Mouse (Mus musculus) layer of hippocampus, adult 9-10 months (tissue): ENCODE data around the gene Arih1.
"Not testable (repeated sequence)": the region's sequence is repeated elsewhere in the genome, so short reads cannot be mapped to it uniquely, and the experiment has no call there.

Source experiments
- DNase-seq: peaks from one replicate; pipeline ENCODE4 v3.0.0; 2022; ENCODE audit warnings: low spot score

The Arih1 gene

DNA sequence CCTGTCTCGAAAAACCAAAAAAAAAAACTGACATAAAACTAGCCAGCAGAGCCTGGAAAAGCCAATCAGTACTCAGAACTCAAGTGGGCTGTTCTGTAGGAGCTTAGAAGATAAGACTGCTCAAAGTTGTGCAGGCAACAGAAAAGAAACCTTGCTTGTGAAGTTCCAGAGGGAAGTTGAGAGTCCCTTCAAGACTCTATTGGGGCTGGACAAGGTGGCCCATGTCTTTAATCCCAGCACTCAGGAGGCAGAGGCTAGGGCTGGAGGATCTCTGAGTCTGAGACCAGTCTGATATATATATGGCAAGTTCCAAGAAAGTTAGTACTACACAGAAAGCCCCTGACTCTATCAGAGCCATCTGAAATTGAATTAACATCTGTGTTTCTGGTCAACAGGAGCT, 28.0 kb downstream of the Arih1 start:
- DNase-seq, result no peak

DNA sequence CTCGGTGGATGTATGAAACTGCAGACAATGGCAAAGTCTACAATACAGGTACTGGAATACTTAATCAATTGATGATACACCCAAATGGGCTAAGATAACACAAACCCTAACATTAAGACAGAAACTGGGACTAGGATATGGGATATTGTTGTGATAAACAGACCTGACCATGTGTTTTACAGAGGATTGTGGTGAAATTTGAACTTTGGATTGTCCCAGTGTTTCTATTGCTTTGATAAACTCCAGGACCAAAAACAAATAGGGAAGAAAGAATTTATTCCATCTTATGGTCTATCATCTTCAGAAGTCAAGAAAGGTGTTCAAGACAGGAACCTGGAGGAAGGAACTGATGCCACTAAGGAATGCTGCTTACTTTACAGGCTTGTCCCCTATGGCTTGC, 28.7 kb downstream of the Arih1 start:
- DNase-seq, result no peak

DNA sequence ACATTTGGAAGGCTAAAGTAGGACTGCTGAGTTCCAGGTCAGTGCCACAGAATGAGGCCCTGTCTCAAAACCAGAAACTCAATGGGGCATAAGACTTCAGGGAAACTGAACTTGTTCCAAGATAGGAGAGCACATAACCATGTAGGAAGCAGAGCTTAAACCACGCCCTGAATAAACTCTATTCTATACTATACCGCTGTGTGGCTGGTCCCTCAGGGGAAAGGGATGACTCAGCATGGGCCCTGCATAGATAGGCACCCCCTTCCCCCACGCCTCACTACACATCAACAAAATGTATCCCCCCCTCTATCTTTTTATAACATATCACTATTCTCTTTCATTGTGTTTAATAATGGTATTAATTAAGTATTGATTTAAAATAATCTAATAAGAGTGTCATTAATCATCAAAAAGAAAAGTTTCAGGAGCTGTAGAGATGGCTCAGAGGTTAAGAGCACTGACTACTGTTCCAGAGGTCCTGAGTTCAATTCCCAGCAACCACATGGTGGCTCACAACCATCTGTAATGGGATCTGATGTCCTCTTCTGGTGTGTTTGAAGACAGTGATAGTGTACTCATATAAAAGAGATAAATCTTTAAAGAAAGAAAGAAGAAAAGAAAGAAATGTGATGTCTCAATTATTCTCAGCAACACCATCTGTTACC, 30.9 kb downstream of the Arih1 start:
- DNase-seq, result no peak

DNA sequence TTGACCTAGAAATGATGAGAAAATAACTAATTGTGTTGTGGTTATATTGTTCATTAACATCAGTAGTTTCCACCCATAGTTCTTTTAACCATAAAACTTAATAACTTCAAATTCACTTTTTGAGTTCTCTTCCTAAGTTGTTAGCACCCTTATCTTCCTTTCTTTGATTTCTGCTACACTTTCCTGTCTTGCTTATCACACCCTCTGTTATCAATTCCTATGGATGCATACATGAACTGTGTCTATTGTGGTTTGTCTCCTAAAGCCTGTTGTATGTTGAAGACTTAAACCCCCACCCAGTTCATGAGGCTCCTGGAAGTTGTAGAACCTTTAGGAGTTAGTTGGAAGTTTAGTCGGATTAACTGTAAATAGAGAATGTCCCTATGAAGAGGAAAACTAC, 52.7 kb downstream of the Arih1 start:
- no peak for DNase-seq

DNA sequence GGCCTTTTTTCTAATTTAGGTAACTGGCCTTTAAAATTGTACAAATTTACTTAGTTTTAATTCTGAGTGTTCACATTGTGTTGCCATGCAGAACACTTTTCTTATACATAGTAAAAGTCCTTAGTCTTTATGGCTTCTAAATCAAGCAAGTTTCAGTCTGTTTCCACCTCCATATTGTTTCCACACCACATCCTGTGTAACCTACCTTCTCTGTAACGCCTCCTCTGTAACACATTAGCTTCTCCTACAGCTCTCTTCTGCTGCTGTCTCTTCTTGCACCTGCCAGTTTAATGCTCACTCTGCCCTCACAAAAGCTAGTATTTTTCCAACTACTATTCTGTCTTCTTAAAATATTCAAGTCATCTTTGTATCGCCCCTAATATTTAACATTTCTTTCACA, 54.8 kb downstream of the Arih1 start:
- DNase-seq, result no peak

DNA sequence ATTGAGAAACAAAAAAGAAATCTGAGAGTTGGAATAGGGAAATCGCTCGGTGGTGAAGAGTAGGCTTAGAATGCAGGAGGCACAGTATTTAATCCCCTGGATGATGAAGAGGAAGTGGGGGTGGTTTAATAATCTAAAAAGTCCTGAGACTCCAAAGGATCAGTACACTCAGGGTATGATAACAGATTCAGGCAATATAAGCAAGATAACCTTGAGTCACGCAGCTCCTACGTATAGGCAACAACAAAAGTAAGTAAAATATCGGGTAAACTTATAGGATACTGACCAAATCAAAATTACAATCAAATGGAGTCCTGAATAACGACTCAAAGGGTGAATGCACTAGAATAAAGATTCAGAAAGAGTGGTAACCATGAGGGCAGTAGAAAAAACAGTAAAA, 65.9 kb downstream of the Arih1 start:
- no peak for DNase-seq

DNA sequence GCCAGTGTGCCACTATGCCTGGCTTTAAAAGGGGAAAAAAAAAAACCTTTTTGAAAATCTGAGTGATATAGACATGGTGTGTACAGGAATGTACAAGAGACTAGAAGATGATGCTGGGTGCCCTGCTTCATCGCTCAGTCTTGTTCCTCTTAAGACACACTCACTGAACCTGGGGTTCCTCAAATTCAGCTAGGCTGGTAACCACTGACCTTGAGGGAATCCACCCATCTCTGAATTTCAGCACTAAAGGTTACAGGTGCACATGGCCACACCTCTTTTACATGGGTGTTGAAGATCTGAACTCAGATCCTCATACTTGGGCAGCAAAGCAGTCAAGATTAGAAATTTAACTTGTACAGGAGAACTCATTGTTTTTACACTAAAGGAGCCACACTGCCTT, 79.1 kb downstream of the Arih1 start:
- no peak for DNase-seq

DNA sequence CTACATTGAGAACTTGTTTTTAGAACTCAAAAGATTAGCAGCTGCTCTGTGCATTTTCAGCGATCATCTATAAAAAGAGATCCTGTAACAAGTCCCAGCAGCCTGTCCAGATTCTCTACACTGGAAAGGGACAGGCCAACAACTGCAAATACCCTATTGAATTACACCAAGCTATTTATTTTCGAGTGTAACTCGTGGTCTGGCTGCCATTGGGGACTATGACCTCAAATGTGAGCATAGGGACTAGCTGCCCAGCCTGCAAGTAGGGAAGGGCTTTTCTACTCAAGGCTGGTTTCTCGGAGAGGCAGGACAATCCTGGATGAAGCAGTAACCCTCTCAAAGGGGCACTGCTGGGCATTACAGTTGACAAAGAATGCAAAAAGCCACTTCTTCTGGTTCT, 97.3 kb downstream of the Arih1 start:
- no peak for DNase-seq

DNA sequence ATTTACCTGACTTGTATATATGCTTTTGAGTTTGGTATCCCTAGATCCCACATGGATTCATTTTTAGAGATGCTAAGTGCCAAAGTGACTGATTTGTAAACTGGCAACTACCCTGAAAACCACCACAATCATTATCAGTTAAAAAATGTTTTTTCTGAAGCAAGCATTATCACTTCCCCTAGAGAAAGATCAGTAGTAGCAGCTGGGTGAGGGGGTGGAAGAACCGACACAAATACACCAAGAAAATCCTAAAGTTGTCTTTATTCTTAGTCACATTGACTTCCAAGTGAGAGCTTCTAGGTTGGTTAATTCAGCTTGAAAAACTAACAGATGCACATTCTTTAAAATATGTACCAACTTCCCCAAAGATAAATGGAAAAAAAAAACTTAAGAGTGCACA, 98.1 kb downstream of the Arih1 start:
- no peak for DNase-seq

DNA sequence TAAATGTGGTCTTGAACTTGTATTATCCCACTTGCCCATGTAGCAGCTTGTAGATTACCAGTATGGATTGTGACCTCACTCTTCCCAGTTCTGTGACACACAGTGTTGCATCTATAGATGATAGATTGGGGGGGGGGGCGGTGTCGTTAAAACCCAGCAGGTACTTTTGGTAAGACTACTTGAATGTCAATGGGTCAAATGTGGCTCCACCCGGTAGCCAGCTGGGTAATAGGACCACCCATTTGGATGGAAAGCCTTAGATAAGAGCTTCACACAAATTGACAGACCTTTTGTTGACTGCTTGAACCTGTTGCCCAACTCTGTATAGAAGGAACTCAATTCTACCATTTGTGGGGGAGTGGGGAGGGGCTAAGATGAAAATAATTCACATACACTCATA, 99.0 kb downstream of the Arih1 start:
- DNase-seq, result no peak

DNA sequence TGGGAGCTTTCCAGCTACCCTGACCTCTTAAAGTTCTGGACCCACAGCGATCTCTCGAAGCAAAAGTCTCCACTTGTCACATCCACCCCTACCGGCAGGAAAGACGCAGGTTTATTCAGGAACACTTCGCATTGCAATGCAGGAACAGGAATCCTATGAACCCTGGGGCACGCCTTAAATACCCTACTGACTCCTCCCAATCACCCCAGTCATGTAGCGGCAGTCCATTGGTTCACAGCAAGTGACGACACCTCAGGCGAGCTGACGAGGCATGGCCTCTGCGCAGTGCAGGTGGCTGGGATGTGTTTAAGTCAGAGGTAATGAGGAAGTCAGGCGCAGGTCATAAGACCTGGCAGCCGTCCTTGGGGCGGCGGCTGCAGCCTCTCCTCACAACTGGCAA, 110.8 kb downstream of the Arih1 start:
- DNase-seq, result no peak

DNA sequence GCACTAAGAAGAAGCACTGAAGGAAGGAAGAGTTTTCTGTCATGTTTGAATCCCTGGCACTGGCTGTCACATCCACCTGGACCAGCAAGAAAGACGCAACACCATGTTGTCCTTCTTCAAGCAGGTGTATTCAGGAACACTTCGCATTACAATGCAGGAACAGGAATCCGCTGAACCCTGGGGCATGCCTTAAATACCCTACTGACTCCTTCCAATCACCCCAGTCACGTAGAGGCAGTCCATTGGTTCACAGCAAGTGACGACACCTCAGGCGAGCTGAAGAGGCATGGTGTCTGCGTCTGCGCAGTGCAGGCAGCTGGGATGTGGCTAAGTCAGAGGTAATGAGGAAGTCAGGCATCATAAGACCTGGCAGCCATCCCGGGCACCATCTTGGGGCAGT, 116.8 kb downstream of the Arih1 start:
- no peak for DNase-seq

DNA sequence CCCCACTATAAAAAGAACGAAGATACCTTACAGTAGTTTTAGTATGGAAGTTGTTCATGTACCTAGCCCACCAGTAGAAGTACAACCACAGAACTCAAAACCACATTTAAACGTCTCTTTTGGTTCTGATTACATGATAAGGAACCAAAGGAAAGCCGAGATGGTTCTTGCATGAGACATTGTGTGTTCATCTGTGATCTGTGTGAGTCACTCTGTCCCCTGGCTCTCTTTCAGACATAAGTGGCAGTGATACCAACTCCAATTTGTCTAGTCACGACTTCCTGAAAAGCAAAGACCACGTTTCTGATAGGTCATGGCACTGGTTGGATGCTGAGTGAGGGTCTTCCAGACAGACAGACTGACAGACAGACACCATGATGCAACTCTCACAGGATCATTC, 117.2 kb downstream of the Arih1 start:
- no peak for DNase-seq

DNA sequence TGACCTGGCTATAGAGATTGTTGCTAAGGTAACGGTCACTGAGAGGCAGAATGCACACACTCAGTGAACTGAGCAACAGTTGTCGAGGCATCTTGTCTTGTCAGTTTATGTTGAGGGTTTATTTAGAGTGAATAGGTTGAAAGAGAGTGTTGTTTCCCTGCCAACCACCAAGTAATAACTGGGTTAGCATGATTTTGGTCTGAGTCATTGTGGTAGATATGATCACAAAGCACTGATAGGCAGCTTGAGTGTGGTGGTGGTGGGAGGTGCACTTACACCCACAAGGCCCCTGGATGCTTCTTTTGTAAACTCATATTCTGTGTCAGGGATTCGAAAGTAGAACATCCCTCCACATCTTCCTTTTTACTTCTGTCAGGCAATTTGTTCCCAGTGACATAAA, 125.9 kb downstream of the Arih1 start:
- not testable (repeated sequence) for DNase-seq

DNA sequence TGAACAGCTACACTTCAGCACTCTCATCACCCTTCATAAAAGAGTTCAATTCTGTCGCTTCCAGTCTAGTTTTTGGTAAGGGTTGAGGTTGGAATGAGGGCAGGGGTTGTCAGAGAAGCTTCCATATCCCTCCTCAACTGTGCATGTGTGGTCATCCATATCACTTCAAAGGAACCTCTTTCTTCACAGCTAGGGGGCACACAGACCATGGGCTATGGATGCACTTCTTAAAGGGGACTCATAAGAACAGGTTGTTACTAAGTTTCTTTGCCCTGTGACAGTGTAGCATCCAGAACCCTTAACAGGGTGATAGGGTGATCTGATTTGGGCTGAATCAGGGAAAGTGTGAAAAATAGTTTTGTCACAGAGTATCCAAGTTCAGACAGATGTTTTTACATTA, 128.4 kb downstream of the Arih1 start:
- DNase-seq, result not testable (repeated sequence)

DNA sequence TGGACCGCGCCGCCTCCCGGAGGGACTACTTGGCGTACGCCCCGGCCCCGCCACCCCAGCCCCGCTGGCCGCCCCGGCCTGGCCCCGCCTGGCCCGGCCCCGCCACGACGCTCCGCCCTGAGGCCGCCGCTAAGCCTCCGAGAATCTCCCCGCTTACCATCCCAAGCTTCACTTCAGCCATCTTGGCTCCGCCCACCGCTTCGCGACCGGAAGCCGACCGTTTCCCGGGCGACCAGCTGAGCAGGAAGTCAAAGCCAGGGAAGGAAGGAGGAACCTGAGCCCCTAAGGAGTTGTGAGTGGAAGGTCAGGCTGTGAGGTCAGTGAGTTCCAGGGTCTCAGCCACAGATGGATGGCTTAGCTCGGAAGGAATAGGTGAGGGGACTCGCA, 133.2 kb downstream of the Arih1 start, which contains the start of gene Bbs4:
TSS of gene Bbs4 (minus strand) at position 256 of the 387 bp plus-strand sequence.
- peak; percentile 63 for DNase-seq

DNA sequence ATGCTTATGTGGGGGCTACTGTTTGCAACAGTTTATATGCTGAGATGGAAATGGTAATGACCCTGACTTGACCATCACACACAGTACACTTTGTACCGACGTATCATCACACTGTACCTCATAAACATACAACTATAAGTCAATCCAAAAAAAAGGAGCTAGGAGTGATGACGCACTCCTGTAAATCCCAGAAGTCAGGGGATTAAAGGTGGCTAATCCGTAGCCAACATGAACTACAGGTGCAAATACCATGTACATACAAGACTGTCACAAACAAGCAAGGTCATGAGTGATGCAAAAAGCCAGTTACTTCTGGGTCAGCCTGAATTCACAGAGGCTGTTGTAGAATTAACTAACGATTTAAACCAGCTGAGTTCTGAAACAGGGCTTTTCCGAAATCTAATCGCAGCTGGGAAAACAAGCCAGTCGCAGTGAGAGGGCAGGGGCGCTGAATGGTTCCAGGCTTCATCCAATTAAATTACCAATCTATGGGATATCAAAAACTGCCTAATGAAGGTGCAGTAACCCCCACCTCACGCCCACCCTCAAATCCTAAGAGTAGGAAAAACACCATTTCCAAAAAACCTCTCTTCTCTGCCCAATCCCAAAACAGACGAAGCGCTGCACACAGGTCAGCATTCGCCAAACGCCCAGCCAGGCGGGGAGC, 133.7 kb downstream of the Arih1 start:
- no peak for DNase-seq

DNA sequence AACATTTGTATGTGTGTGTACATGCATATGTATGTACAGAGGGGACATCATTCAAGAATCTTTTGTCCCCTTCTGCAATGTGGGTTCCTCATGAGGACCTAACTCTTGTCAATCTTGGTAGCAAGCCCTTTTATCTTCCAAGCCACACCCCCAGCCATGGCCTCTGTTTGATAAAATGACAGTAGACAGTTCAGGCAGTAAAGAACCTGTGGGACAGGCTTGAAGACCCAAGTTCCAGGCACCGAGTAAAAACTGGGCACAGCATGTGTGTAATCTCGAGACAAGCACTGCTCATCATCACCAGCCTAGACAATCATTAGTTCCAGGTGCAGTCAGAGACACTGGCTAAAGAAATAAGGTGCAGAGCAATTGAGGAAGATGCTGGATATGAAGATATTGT, 140.2 kb downstream of the Arih1 start:
- DNase-seq, result no peak

DNA sequence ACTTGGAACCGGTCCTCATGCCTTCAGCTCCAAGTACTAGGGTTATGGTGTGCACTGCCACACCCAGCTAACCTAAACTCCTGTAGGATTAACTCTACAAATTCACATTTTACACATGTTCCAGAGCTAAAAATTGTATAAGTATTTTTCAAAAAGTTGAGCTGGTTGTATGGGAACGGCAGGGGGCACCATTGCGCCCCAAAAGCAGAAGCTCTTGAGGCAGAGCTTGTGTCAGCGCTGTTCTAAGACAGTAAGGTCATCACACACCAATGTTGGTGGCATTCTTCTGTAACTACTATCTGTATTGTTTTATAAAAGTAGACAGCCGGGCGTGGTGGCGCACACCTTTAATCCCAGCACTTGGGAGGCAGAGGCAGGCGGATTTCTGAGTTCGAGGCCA, 146.4 kb downstream of the Arih1 start:
- no peak for DNase-seq

DNA sequence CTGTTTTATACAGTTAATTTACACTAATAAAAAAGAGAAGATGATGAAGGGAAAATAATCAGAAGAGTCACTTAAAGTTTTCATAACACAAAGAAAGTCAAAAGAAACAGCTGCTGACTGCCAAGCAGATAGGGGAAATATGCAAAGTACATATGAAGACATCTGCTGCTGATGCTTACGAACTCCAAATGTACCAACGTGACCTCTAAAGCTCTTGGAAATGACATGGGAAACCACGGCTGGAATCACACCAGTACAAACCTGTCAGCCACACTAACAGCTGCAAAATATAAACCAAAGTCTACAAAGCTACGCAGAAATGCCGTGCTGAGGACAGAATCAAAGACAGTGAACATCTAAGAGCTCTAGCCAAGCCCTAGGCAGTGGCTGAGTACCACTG, 147.3 kb downstream of the Arih1 start:
- no peak for DNase-seq

DNA sequence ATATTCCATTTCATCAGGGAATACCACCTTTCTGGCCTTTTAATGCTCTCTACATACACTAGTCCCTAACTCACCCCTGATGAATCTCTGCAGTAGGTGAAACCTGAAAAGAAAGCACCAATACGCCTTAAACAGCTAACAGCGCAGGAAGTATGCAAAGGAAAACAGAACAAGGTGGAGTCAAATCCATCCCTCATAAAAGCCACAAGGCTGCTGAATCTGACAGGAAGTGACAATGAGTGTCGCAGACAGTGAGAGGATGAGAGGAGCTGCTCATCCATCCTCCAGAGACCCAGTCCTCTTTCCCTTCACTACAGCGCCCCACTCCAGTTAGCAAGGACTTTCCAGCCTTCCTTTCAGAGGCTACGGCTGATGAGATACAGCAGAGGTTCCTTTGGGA, 148.0 kb downstream of the Arih1 start:
- DNase-seq, result no peak
